Mouse (Mus musculus) spleen, adult 2 months (tissue): ENCODE measurements around the gene Rgs8. TPM values are rescaled to one million over a fixed set of nuclear protein-coding genes. Genes with fewer than 3 reads are reported as not detected.

ENCODE experiments used
- DNase-seq, 2 experiments: peaks; one replicate each; pipeline versions ENCODE4 v3.0.0 to v3.0.0-alpha.2; 2012 to 2021; ENCODE audit warnings: low spot score in 2 of 2, low read depth in 1 of 2
- H3K27ac ChIP-seq: fragments of 200-500 bp; 2 replicates; pipeline ENCODE4 v1.5.1; 2012; ENCODE audit warnings: low read length, inconsistent platforms; ENCODE audit not compliant: insufficient read depth
- H3K27me3 ChIP-seq: fragments of 200-500 bp; 2 replicates; pipeline ENCODE4 v1.6.1; 2012; ENCODE audit warnings: mild to moderate bottlenecking, moderate library complexity, low read length, inconsistent platforms; ENCODE audit not compliant: control insufficient read depth, insufficient read depth
- H3K36me3 ChIP-seq: fragments of 200-500 bp; 2 replicates; pipeline ENCODE4 v1.6.1; 2012; ENCODE audit warnings: mild to moderate bottlenecking, low read length, inconsistent platforms; ENCODE audit not compliant: control insufficient read depth, insufficient read depth
- H3K4me1 ChIP-seq: fragments of 200-500 bp; 2 replicates; pipeline ENCODE4 v1.6.1; 2011; ENCODE audit warnings: inconsistent platforms; ENCODE audit not compliant: control insufficient read depth, insufficient read depth, insufficient read length
- H3K4me3 ChIP-seq: fragments of 200-500 bp; 2 replicates; pipeline ENCODE4 v1.5.1; 2011; ENCODE audit warnings: mild to moderate bottlenecking, inconsistent platforms; ENCODE audit not compliant: insufficient read depth, insufficient read length; ENCODE audit errors: extremely low read depth
- CTCF ChIP-seq: fragments of 200-500 bp; IDR thresholded peaks from 2 replicates; pipeline ENCODE4 v1.5.1; 2011; ENCODE audit warnings: mild to moderate bottlenecking, inconsistent platforms; ENCODE audit not compliant: insufficient read depth, insufficient read length, insufficient replicate concordance; ENCODE audit errors: extremely low read depth
- POLR2A ChIP-seq: fragments of 200-500 bp; IDR thresholded peaks from 2 replicates; pipeline ENCODE4 v1.6.1; 2011; ENCODE audit warnings: low read depth, low read length, inconsistent platforms
- WGBS: fragments of 180-500 bp; shearing (Covaris S2); methylation state at CpG from one replicate; pipeline ENCODE4 v1.1.7; 2018; 5-methylcytosine and 5-hydroxymethylcytosine counted together
- polyA plus RNA-seq: library from polyadenylated mRNA; depleted of rRNA; stranded (reverse); fragments of >200 nt; gene quantifications from 2 replicates; pipeline ENCODE4 v1.2.3, GENCODE M21; 2012

Gene Rgs8
- polyA plus RNA-seq, 1 experiment = 0.02 TPM

- TF ChIP-seq POLR2A (no peak), CTCF (no peak)
- WGBS = 90% methylated on average over 3 of the region's 3 CpGs
- Histone ChIP-seq H3K27me3 (no peaks in the 10 kb centered on the region), H3K4me1 (no peaks in the 10 kb centered on the region; the same call in 1 of the 2 replicates), H3K4me3 (no peak overlapping the region), H3K36me3 (no peaks in the 10 kb centered on the region), H3K27ac (no peak overlapping the region)
- no peak for DNase-seq
Observed at GRCm38 (mm10) chr1:153711544-153712262, 58.9 kb downstream of the Rgs8 start.

GRCm38 (mm10) chr1:153712633-153713032, 59.8 kb downstream of the Rgs8 start:
- Histone ChIP-seq H3K36me3 (no peaks in the 10 kb centered on the region), H3K4me3 (no peak overlapping the region), H3K4me1 (no peaks in the 10 kb centered on the region; the same call in 1 of the 2 replicates), H3K27me3 (no peaks in the 10 kb centered on the region), H3K27ac (no peak overlapping the region)
- no peak for DNase-seq
- TF ChIP-seq POLR2A (no peak), CTCF (no peak)
- WGBS = 84% methylated on average over 2 of the region's 2 CpGs

- WGBS = 72% methylated on average over 1 of the region's 1 CpGs
- Histone ChIP-seq H3K4me3 (no peak overlapping the region), H3K27me3 (no peaks in the 10 kb centered on the region), H3K36me3 (no peaks in the 10 kb centered on the region), H3K4me1 (no peaks in the 10 kb centered on the region), H3K27ac (no peak overlapping the region)
- no peak for DNase-seq
- no peak for TF ChIP-seq CTCF
- TF ChIP-seq POLR2A = no peak
Observed at GRCm38 (mm10) chr1:153717990-153718389, 65.2 kb downstream of the Rgs8 start.

GRCm38 (mm10) chr1:153720935-153721334, 68.1 kb downstream of the Rgs8 start:
- no peaks in the 10 kb centered on the region for H3K4me1 ChIP-seq
- H3K27me3 ChIP-seq = no peaks in the 10 kb centered on the region
- no peak overlapping the region for H3K4me3 ChIP-seq
- H3K27ac ChIP-seq = no peak overlapping the region
- TF ChIP-seq CTCF = no peak
- no peak for TF ChIP-seq POLR2A
- WGBS = 83% methylated on average over 7 of the region's 7 CpGs
- DNase-seq = no peak
- no peaks in the 10 kb centered on the region for H3K36me3 ChIP-seq

GRCm38 (mm10) chr1:153721565-153722310, 68.9 kb downstream of the Rgs8 start:
- H3K27ac ChIP-seq = no peak overlapping the region
- WGBS = 89% methylated on average over 9 of the region's 9 CpGs
- H3K4me1 ChIP-seq = no peaks in the 10 kb centered on the region
- H3K36me3 ChIP-seq = no peaks in the 10 kb centered on the region
- no peak for TF ChIP-seq POLR2A
- TF ChIP-seq CTCF = no peak
- no peaks in the 10 kb centered on the region for H3K27me3 ChIP-seq
- H3K4me3 ChIP-seq = no peak overlapping the region
- DNase-seq = no peak

- TF ChIP-seq CTCF (no peak), POLR2A (no peak)
- Histone ChIP-seq H3K36me3 (no peaks in the 10 kb centered on the region), H3K27ac (no peak overlapping the region), H3K4me3 (no peak overlapping the region), H3K4me1 (no peaks in the 10 kb centered on the region), H3K27me3 (no peaks in the 10 kb centered on the region)
- peak in 1 of 2 experiments; percentile 4 for DNase-seq
- WGBS = 70% methylated on average over 9 of the region's 9 CpGs
Observed at GRCm38 (mm10) chr1:153723426-153723825, 70.6 kb downstream of the Rgs8 start.

- H3K36me3 ChIP-seq = no peaks in the 10 kb centered on the region
- DNase-seq = no peak
- WGBS = 93% methylated on average over 16 of the region's 16 CpGs
- no peak overlapping the region for H3K4me3 ChIP-seq
- no peak overlapping the region for H3K27ac ChIP-seq
- TF ChIP-seq CTCF = no peak
- no peaks in the 10 kb centered on the region for H3K27me3 ChIP-seq
- H3K4me1 ChIP-seq = no peaks in the 10 kb centered on the region
Observed at GRCm38 (mm10) chr1:153726636-153727035, 73.8 kb downstream of the Rgs8 start.
